Comparison of ENCODE assay signal across 10 mouse cellular contexts in genomic region chr7:114103629-114104347, GRCm38 (mm10). TPM values are rescaled to one million over a fixed set of nuclear protein-coding genes. Genes with fewer than 3 reads are reported as not detected.
DNase-seq lines count a peak whose midpoint lies in the region; ATAC-seq and TF ChIP-seq lines count a peak whose summit lies in the region.
"Had no signal": no experiment of that assay in that cellular context is flagged by ENCODE, and none has a peak within 500 bp of the region (broad histone marks: within the 10 kb centered on the region; RNA-seq: fewer than 3 reads in every experiment).

No protein-coding gene starts in this region.

- 74% methylated on average over 23 of the region's 24 CpGs for WGBS in embryonic facial prominence, embryonic 14.5 days
- 90% methylated on average over 24 of the region's 24 CpGs for WGBS in embryonic facial prominence, embryonic 10.5 days
- WGBS in lung, adult 2 months = 65% methylated on average over 24 of the region's 24 CpGs
- 93% methylated on average over 24 of the region's 24 CpGs for WGBS in midbrain, embryonic 13.5 days

- ATAC-seq in embryonic facial prominence, embryonic 14.5 days (ENCODE audit: low read depth) = peak; percentile 84
- no peak for ATAC-seq in midbrain, embryonic 13.5 days

- no peak for TF ChIP-seq POLR2A in lung, adult 2 months (IDR thresholded peaks at IDR 0.05; ENCODE audit: borderline replicate concordance, extremely low read depth, low read depth, low read length)

- DNase-seq in embryonic facial prominence, embryonic 14.5 days (ENCODE audit: low spot score) = peak; percentile 54
- DNase-seq in embryonic facial prominence, embryonic 10.5 days (ENCODE audit: low spot score) = no peak
- DNase-seq in kidney, postnatal 14 days = peak; percentile 27
- DNase-seq in kidney, adult 18-20 months = no peak
- peak; percentile 23 for DNase-seq in lung, adult 2 months
- DNase-seq in thymus, postnatal 14 days = peak; percentile 74
- DNase-seq in layer of hippocampus, postnatal 36 days = no peak
- DNase-seq: cerebellum, adult 11-12 months; right cerebral cortex, postnatal 14 days had no signal

- H3K27me3 ChIP-seq in embryonic facial prominence, embryonic 14.5 days (replicated peaks; ENCODE audit: control insufficient read depth, insufficient read depth, low read length) = no peaks in the 10 kb centered on the region
- H3K27me3 ChIP-seq in embryonic facial prominence, embryonic 10.5 days (replicated peaks; ENCODE audit: low read depth, poor library complexity, severe bottlenecking) = no peaks in the 10 kb centered on the region
- H3K27me3 ChIP-seq in midbrain, embryonic 13.5 days = no peaks in the 10 kb centered on the region

- H3K9me3 ChIP-seq in embryonic facial prominence, embryonic 14.5 days (ENCODE audit: control insufficient read depth, low read length) = no peaks in the 10 kb centered on the region
- H3K9me3 ChIP-seq in embryonic facial prominence, embryonic 10.5 days = no peaks in the 10 kb centered on the region
- no peaks in the 10 kb centered on the region for H3K9me3 ChIP-seq in midbrain, embryonic 13.5 days

- H3K27ac ChIP-seq in embryonic facial prominence, embryonic 14.5 days (replicated peaks; ENCODE audit: low read depth, low read length) = 0 out of 2 replicates have a peak overlapping the region, but pooled peaks have one; percentile 2
- no peak overlapping the region for H3K27ac ChIP-seq in embryonic facial prominence, embryonic 10.5 days (replicated peaks)
- no peak overlapping the region for H3K27ac ChIP-seq in midbrain, embryonic 13.5 days

- no peaks in the 10 kb centered on the region for H3K4me1 ChIP-seq in embryonic facial prominence, embryonic 14.5 days (ENCODE audit: control insufficient read depth, insufficient read depth, low read length)
- peaks cover 23% of the 10 kb centered on the region; the same call in 1 of the 2 replicates for H3K4me1 ChIP-seq in embryonic facial prominence, embryonic 10.5 days
- H3K4me1 ChIP-seq in lung, adult 2 months (ENCODE audit: control insufficient read depth, insufficient read depth, low read length) = peaks cover 10% of the 10 kb centered on the region
- no peaks in the 10 kb centered on the region for H3K4me1 ChIP-seq in midbrain, embryonic 13.5 days (replicated peaks)

- no peak overlapping the region for H3K9ac ChIP-seq in embryonic facial prominence, embryonic 14.5 days (ENCODE audit: low read depth, low read length)
- H3K9ac ChIP-seq in midbrain, embryonic 13.5 days (replicated peaks) = no peak overlapping the region

- no peak overlapping the region for H3K4me2 ChIP-seq in embryonic facial prominence, embryonic 14.5 days (ENCODE audit: low read depth, low read length)
- H3K4me2 ChIP-seq in midbrain, embryonic 13.5 days (replicated peaks) = no peak overlapping the region

- H3K4me3 ChIP-seq in embryonic facial prominence, embryonic 14.5 days (ENCODE audit: low read depth, low read length) = no peak overlapping the region
- no peak overlapping the region for H3K4me3 ChIP-seq in embryonic facial prominence, embryonic 10.5 days
- H3K4me3 ChIP-seq in lung, adult 2 months (replicated peaks; ENCODE audit: extremely low read depth, low read depth, low read length) = no peak overlapping the region
- H3K4me3 ChIP-seq in midbrain, embryonic 13.5 days (replicated peaks) = no peak overlapping the region

- no peak for TF ChIP-seq CTCF in lung, adult 2 months (IDR thresholded peaks at IDR 0.05; ENCODE audit: insufficient read depth, low read length)

- no peaks in the 10 kb centered on the region for H3K36me3 ChIP-seq in embryonic facial prominence, embryonic 14.5 days (ENCODE audit: control insufficient read depth, insufficient read depth, low read length)
- H3K36me3 ChIP-seq in embryonic facial prominence, embryonic 10.5 days (replicated peaks) = no peaks in the 10 kb centered on the region
- H3K36me3 ChIP-seq in midbrain, embryonic 13.5 days = no peaks in the 10 kb centered on the region

RNA-seq across cellular contexts. Expression of gene Rras2, which starts 13.8 kb away (rescaled TPM):
- polyA plus RNA-seq in embryonic facial prominence, embryonic 14.5 days (2014; fragmentation: Nextera tagmentation; extraction: Ambion mirVana) = 32.3 and 39.0 TPM in 2 replicates
- 26.1 and 26.9 TPM in 2 replicates for polyA plus RNA-seq in embryonic facial prominence, embryonic 10.5 days (2016; fragmentation: Nextera tagmentation; extraction: Ambion mirVana)
- 24.4 and 30.0 TPM in 2 replicates for polyA plus RNA-seq in lung, adult 2 months (2012; rRNA removed)
- polyA plus RNA-seq in midbrain, embryonic 13.5 days (2015; fragmentation: Nextera tagmentation; extraction: Ambion mirVana) = 18.6 and 21.6 TPM in 2 replicates
- total RNA-seq in layer of hippocampus, postnatal 36 days (2021) = 10 to 100 TPM; 30.6 to 33.9 TPM

Comparison
In these comparisons a context has a peak if more than half of its experiments do, and no peak if none do; other contexts are left out.
1. DNase-seq: peak in embryonic facial prominence, embryonic 14.5 days (single experiment), kidney, postnatal 14 days (single experiment), lung, adult 2 months (single experiment) and thymus, postnatal 14 days (single experiment); none in embryonic facial prominence, embryonic 10.5 days (single experiment), kidney, adult 18-20 months (single experiment) and layer of hippocampus, postnatal 36 days (0 of 2).